Mouse (Mus musculus): ENCODE data around the gene Cnksr2. TPM values are rescaled to one million over a fixed set of nuclear protein-coding genes. Genes with fewer than 3 reads are reported as not detected.

Cnksr2 gene
- polyA plus RNA-seq (2015; fragmentation: Illumina TruSeq; extraction: RNeasy Lipid Tissue Mini Kit (QIAGEN cat#74804); ENCODE audit: insufficient read depth, low read depth, low replicate concordance), result not detected

GRCm38 (mm10) chrX:158043057-158043843, at the start of gene Cnksr2:
TSS of gene Cnksr2 (minus strand) at chrX:158043294.

DNA sequence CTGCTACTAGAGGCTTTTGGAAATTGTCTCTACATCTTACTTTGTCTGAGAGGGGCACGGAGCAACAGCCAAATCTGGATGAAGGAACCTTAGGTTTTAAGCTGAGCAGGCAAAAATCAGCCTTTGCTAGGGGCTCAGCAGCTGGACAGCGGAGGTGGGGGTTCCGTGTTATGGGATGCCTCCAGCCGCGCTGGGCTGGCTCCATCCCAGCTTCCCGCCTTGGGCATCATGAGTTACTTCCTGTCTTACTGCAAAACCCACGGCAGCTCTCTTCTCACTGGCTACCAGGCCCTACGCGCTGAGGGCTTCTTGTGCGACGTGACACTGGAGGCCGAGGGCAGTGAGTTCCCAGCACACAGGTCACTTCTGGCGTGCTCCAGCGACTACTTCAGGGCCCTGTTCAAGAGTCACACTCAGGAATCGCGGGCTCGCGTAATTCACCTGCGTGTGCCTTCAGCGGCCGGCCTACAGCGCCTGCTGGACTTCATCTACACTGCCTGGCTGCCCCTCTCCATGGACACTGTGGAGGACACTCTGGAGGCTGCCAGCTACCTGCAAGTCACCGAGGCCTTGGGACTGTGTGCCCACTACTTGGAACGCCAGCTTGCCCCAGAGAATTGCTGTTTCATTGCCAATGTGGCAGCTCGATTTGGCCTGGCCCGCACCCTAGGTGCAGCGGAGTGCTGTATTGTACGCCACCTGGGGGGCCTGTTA, 224.7 kb downstream of the Cnksr2 start, which contains the start of gene Klhl34:
TSS of gene Klhl34 (plus strand) at position 229 of the 714 bp plus-strand sequence.

Other genes with a start within 250 kb of the Cnksr2 start
- gene Klhl34, start 224.9 kb downstream of the Cnksr2 start, polyA plus RNA-seq (2015; fragmentation: Illumina TruSeq; extraction: RNeasy Lipid Tissue Mini Kit (QIAGEN cat#74804); ENCODE audit: insufficient read depth, low read depth, low replicate concordance), result not detected